Mouse (Mus musculus) heart, adult 9 months (tissue): ENCODE measurements around the gene Nol4l.
A peak's percentile ranks its signal among the peaks of the same experiment; 100 is the strongest.

Source experiments
- DNase-seq, 2 experiments: peaks; one replicate each; pipeline ENCODE4 v3.0.0; 2022; ENCODE audit warnings: low spot score in 2 of 2

Nol4l gene

DNA sequence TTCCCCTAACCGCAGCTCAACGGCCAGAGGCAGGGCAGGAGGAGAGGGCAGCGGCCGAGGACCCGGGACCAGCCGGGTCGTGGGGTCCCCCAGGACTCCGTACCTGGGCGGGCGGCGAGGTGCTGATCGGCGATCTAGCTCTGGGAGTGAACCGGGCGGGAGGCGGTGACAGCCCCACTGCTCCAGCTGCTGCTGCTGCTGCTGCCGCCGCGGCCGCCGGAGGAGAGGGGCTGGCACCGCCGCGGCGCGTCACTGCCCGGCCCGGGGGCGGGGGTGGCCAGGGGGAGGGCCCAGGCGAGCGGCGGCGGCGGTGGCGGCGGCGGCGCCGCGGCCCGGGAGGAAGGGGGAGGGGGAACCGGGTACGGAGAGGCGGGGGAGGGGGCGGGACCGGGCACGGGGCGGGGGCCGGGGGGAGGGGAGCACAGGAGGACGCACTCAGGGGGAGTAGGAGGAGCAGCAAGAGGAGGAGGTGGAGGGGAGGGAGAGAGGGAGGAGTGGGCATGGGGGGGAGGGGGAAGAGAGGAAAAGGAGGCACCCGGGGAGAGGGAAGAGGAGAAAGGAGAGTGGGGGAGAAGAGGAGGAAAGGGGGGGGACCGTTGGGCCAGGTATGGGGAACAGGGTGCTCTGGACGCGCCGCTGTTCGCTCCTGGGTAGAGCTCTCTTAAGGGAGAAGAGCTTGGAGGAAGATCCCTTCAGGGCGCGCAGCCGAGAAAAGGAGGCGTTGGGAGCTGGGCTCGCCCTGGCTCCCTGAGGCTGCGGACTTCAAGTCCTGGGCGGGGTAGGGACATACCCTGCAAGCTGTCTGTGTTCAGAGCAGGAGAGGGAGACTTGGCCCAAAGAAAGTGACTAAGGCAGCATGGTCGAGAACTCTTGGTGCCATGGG is 85.3 kb downstream of the Nol4l start:
- peak; percentile 51 to 64 for DNase-seq

DNA sequence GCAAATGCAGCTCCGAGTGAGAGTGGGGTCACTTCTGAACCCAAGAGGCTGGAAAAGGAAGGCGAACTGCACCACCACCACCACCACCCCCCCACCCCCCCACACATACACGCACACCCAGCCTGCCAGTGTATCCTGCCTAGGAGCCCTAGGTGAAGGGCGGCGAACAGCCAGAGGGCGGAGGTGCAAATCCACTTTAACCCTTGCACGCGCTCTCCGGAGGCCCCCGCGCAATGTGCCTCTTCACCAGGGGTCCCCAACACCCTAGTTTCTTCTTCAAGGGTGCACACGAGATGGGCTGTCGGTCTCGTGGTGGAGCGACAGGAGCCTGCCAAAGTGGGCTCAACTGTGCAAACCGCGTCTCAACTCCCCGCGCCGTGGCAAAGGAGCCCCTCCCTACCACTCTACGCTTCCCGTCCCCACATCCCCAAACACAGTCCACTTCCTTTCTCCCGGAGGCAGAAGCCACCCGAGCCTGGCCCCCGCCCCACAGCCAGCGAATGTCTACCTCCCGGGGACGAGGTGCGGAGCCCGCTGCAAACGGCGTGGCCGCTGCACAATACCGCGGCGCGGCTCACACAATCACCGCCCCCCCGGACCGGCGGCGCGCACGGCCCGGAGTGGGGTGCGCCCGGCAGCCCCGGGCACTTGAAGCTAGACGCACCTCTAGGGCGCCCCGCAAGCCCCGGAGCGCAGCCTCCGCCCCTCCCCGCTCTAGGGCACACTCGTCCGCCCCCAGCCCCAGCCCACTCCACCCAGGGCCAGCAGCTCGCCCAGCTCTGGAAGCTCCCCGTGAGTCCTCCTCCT is 86.1 kb downstream of the Nol4l start:
- DNase-seq, result peak; percentile 28 to 53

DNA sequence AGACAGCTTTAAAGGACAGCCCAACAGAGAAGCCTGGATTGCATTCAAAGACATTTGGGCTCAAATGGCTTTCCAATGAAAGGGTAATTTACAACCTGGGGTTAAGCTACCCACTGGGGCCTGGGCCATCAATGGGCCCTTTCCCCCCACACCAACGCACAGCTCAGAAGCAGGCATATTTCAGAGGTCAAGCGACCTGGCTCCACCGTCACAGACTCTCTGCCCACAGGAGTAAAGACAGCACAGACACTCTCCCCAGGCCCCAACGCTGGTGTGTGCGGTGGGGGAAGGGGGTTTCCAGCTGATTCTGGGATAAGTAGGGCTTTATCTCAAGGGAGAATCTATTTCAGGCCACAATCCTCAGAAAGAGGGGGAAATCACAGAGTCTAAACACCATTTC is 87.1 kb downstream of the Nol4l start:
- DNase-seq, result no peak

DNA sequence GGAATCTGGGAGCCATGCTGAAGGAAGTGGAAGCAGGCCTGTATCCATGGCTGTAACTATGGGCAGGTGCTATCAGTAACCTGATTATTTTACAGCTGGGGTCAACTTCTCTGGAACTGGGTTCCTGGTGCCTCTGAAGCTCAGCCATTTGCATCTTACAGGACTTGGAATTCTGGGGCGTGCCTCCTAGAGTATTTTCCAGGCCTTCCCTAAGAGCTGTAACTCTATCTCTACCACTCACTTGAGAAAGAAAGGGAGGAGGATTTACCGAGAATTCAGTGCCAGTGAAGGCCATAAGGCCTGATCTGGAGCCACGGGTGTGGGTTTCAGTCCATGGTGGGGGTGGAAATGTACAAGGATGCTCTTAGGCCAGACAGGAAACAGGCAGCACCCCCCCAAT is 88.5 kb downstream of the Nol4l start:
- no peak for DNase-seq

DNA sequence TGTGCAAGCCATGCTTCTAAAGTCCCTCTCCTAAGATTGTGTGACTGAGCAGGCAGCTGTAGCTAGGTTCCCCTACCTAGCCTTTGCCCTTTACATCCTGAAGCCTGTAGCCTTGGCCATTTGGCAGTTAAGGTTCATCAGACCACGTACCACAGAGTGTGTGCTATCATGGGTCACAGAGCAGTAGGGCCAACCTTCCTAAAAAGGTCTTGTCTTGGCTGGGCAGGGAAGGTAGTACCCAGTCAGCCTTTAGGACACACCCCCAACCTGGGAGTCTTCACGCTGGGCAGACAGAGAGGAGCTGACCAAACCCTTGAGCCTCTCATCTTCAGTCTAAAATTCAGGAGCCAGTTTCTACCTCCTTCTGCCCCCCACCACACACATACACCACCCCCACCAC is 89.0 kb downstream of the Nol4l start:
- DNase-seq, result no peak

DNA sequence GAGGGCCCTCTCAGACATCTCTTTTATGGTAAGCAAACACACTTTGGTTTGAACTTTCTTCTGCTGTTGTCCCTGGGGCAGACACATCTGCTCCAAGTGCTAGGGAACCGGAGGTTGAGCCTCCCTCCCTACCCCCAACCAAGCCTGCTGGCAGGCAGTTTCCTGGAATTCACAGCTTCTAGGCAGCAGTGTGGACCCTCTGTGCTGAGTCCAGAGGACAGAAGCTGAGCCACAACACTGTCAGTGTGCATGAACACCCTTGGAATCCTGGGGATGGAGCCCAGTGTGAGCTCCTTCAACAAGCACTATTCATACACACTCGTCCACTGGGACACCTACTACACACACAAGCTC is 92.5 kb downstream of the Nol4l start:
- no peak for DNase-seq

DNA sequence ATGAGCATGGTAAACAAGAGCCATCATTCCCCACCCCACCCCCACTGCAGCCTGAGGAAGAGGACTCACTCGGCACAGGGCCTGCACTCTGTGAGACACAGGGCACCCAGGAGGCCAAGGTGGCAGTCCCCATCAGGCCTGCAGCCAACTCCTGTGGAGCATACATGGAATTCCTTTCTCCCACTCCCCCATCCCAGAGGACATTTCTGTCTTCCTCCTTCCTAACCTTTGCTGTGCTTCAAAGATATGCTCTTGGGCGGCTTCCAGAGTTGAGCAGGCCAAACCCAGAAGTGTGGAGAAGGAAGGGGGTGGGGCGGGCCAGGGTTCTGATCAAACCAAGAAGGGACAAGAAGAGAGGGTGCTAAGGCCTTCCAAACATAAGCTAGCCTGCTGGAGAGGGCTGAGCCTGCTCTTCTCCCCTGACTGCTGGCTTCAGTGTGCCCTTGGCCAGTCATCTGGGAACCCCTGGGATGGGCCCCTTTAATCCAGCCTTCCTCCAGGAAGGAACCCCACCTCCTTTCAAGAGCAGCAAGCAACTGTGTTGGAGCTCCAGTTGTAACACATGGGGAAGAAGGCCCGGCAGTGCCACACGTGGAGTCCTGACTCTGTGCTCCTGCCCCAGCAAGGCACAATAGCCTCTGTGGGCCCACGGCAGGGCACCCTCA is 93.0 kb downstream of the Nol4l start:
- DNase-seq, result peak; percentile 33 to 46

DNA sequence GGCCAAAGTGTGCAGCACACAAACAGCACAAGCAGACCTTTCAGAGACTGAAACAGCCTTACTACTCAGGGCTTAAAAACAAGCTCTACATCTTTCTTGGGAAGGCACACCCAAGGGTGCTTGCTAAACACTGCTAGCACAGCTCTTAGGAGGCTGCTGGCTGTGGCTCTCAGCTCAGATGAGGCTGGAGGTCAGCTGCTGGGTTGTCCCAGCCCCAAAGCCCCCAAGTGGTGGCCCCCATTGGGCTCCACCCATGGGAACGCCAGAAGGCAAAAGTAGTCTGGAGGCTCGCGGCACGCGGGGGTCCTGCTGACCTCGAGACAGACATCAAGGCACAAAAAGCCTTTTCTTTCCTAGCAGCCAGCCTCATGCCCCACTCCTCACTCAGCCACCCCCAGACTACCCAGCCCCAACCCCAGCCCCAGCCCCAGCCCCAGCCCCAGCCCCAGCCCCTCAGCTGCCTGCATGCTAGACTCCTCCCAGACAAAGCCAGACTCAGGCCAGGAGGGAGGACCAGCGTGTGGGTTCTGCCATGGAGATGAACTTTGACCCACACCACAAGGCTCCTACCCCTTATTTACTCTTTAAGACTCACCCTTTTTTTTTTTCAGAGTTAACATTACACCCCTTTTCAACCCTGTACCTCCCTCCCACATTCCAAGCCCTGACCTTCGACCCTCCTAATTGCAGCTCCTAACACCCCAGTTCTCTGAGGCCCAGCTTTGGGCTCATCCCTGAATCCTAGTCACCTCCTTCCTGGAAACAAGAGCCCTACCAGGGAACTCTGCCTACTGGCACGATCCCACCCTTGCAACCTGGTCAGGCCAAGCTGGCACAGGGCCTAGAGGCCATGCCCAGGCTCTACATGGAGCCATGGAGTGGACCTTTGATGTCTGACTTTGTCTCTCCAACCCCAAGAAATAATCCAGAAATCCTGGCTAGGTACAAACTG is 94.6 kb downstream of the Nol4l start:
- no peak for DNase-seq

DNA sequence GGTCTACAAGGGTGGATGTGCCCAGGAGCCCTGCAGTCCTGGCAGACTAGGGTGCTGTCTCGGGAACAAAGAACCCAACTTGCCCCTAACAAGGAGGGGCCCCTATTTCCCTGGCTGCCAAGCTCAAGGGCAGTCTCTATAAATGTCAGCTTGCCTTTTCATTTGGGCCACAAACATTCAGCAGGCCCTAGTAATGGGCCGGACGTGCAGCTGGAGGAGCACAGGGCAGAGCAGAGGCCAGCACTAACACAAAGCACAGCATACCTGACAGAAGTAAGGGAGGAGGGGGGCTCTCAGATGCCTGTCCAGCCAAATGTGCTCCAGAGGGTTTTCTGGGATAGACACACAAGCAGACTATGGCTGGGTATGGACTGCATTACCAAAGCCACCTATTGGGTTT is 95.9 kb downstream of the Nol4l start:
- DNase-seq, result no peak

DNA sequence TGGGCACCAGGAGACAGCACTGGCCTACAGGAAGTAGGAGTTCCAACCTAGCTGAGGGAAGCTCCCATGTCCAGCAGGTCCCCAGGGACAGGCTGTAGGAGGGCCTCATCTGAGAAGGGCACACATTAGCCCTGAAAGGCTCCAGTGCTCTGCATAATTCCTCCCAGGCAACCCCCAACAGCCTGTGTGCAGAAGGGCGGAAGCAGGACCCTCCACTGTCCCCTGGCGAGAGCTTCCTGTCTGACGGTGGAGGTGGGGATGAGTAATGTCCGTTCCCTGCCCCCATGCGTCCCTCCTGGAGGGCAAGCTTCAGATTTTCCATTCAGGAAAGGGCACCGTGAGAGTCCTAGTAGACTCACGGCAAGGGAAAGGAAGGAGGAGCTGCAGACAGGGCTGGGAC is 97.3 kb downstream of the Nol4l start:
- no peak for DNase-seq

DNA sequence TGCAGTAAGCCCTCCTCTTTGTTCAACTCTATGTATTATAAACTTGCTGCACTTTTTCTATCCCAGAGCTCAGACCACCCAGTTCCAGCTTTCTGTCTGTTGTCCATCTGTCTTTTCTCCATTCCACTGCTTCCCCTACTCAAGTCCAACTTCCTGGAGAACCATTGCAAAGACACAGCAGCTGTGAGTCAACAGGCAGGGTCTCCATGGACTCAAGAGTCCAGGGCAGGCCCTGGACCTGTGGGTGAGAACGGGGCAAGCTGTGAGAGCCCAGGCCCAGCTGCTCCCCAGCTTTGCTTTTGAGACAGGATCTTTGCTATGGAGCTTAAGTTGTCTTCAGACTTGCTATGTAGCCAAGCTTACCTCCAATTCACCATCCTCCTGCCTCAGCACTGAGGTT is 99.2 kb downstream of the Nol4l start:
- DNase-seq, result no peak

DNA sequence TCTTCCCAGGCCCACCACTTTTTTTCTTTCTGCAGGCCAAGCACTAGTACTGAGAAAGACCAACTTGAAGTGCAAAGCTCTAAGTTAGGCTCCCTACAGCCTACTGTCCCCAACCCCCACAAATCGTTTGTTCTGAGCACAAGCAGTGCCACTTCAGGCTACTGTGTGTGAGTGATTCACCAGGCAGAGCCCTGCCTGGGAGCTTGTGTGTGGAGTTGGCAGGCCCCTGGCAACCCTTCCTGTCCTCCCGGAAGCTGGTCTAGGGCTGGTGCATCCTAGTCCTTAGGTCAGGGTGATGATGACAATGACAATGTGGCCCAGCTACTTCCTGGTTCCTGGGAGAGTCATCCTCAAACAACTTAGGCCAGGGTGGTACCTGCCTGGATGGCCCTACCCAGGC is 101.3 kb downstream of the Nol4l start:
- DNase-seq, result no peak

DNA sequence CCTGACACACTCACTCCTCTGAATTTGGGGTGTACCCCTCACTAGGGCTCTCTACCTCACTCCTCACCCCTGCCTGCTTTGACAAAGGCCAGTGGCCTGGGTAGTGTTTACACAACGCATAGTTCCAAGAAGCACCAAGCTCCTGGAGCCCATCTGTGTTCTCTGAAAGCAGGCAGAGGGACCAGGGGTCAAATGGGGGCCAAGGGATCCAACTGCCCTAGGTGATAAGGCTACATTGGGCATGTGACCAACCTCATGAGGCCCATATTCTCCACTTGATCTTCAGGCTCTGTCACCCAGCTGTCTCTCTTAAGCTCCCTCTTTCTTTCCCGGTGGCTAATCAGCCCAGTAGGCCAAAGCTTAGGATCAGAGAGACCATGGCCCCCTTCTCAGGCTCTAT is 102.8 kb downstream of the Nol4l start:
- DNase-seq, result no peak

DNA sequence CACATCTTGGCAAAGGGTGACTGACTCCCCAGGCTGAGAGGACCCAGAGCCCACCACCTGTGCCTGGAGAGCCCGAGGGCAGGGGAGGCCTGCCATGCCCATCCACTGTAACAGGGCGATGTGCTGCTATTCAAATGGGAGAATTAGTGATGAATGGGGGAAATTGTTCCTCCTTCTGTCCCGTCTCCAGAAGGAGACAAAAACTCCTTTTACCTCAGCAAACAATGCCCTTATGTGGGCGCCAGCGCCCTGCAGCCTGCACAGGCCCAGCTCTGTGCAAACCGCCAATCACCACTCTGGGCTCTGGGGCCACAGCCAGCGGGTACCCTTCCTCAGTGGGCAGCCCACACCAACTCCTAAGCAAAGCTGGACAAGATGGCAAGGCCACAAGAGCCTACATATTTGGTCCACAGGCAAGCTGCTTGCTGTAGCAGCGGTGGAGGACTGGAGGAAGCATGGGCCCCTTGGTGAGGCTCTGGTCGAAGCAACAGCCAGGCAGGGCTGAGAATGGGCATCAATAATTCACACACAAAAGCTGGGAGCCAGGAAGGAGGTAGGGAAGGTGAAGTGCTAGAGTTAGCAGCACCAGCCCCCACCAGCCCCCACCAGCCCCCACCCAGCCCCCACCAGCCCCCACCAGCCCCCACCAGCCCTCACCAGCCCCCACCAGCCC is 103.6 kb downstream of the Nol4l start:
- DNase-seq, result no peak

DNA sequence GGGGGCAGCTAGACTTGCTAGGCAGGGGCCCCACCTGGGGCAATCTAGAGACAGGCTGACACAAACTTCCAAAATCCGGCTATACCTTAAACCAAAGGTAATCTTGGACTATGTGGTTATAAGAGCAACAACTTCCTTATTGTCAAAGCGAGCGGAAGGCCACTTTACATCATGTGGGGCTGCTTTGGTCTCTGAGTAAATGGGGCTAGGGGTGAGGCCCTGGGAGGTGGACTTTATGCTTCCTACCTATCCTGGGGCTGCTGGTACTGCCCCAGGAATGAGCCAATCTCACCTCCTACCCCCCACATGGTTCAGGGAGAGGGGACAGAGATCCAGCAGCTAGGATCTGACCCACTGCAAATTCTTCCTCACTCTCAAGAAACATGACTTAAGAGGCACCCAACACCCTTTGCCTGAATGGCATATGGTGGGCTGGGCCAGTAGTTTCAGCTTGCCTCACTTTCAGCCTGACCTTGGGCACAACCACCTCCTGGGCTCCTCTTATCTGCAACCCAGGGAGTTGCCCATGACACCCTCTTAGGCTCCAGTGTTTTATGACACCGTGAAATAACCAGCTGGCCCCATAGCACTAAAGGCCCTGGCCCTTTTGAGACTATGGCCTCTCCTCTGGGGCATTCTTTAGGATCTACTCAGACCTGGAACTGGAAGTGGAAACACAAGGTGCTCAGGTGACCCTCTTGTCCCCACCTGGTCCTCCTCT is 104.5 kb downstream of the Nol4l start:
- no peak for DNase-seq

DNA sequence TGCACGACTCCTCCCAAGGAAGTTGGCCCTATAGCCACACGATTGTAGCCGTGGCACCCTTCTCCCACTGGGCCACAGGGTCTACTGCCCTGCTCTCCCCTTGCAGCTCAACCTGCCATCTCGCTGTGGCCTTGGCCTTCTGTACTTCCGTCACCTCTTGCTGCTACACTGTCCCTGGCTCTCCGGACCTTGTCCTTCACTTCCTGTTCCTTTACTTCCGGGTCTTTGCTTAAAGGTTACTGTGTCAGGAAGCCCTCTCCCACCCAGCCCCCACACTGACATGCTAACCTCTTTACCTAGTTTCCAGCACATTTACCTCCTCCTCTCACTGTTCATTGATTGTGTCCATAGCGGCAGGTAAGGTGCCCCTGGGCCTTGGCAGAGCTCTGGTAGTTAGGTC is 105.2 kb downstream of the Nol4l start:
- no peak for DNase-seq

DNA sequence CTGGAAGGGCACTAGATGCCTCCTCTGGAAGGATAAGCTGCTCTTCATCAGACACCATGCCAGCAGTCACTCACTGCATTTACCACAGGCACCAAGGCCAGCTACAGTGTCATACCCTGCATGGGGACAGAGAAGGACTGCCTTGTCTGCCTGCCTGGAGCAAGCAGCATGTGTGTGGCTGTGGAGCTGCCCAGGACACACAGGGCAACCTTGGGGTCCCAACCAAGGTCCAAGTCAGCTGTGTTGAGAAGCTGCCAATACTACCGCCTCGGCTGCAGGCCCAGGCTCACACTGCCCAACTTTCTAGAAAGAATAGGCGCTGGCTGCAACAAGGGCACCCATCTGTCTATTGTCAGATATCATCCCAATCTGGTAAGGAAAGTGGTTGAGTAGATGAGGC is 106.7 kb downstream of the Nol4l start:
- DNase-seq, result peak; percentile 50 to 51

DNA sequence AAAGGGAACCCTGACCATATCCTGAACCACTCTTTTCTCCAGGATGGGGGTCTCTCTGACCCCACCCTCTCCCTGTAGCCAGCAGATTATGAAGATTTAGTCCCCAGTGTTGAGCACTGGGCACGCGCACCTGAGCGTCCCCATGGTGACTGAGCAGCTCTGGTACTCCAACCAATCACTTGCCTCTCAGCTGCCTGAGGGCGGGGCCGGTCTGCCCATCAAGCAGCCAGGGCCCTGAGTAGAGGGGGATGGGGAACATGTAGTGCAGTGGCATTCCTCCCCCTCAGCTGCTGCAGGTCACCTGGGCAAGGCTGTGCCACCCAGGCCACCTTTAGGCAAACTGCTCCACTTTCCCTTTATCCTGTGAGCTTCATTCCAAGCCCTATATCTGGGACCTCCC is 107.7 kb downstream of the Nol4l start:
- DNase-seq, result no peak

DNA sequence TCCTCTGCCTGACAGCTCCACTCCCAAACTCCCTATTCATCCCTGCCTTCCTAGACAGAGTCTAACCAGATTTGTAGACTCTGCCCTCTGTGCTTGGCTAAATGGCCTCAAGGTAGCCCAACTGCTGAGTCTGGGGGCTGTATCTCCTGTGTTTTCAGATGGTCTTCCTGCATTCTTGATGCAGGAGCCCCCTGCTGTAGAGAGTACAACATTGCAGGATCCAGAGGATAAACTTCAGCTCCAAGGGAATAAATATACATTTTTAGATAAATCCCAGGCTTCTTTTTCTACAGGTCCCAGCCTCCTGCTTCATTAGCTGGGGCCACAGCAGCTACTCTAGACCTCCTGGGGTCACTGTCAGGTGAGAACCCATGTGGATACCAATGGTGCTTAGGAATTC is 108.5 kb downstream of the Nol4l start:
- no peak for DNase-seq

DNA sequence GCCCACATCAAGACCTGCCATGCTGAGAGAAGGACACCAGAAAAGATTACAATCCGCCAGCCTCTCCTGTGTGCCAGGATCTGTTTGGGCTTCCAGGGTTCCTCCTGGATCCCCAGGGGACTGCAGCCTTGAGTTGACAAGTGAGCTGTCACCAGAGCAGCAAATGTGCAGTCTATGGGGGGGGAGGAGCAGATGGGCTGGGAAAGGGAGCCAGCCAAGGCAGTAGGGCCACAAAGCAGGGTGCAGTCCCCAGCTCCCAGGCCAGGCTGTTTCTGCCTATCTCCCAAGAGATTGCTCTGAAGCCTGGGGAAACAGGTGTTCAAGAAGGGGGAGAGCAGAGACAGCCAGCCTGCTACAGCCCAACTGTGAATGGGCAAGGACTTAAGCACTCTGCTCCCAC is 111.4 kb downstream of the Nol4l start:
- DNase-seq, result no peak
